Comparison of ENCODE assay signal across 9 mouse cellular contexts in the genomic region with DNA sequence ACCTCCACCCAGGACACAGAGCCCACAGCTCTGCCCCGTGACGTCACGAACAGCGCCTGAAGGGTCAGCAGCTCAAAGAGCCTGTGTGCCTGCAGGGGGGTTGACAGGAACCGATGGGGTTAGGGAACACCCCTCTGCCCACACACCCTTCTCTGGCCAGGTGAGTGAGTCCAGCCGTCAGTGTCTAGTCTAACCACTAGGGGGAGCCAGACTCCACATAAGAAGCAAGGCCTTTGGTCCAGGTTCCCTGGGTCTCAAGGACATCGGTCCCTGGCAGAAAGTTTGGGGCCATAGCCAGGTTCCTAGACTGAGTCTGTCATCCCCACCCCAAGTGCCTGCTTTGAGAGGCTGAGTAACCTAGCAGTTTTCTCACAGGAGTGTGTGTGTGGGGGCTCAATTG. TPM values are rescaled to one million over a fixed set of nuclear protein-coding genes. Genes with fewer than 3 reads are reported as not detected.
DNase-seq lines count a peak whose midpoint lies in the region; ATAC-seq and TF ChIP-seq lines count a peak whose summit lies in the region.
"Had no signal": no experiment of that assay in that cellular context is flagged by ENCODE, and none has a peak within 500 bp of the region (broad histone marks: within the 10 kb centered on the region; RNA-seq: fewer than 3 reads in every experiment).

No protein-coding gene starts in this region.

- H3K36me3 ChIP-seq in heart, embryonic 12.5 days, result no peaks in the 10 kb centered on the region
- H3K36me3 ChIP-seq in ES-Bruce4 (ENCODE audit: control insufficient read depth, insufficient read depth, low read length, poor library complexity, severe bottlenecking), result no peaks in the 10 kb centered on the region
- H3K36me3 ChIP-seq in limb, embryonic 14.5 days (ENCODE audit: control insufficient read depth, insufficient read depth, low read length), result no peaks in the 10 kb centered on the region
- H3K36me3 ChIP-seq: embryonic facial prominence, embryonic 15.5 days had no signal

- no peak overlapping the region for H3K4me2 ChIP-seq in heart, embryonic 12.5 days
- H3K4me2 ChIP-seq in limb, embryonic 14.5 days (replicated peaks; ENCODE audit: low read depth, low read length, severe bottlenecking), result no peak overlapping the region
- H3K4me2 ChIP-seq: embryonic facial prominence, embryonic 15.5 days had no signal

- 0% methylated on average over 6 of the region's 7 CpGs for WGBS in heart, embryonic 12.5 days
- 0% methylated on average over 7 of the region's 7 CpGs for WGBS in limb, embryonic 14.5 days

- H3K4me3 ChIP-seq in heart, embryonic 12.5 days, result no peak overlapping the region
- H3K4me3 ChIP-seq in ES-Bruce4 (ENCODE audit: low read depth, low read length), result no peak overlapping the region
- H3K4me3 ChIP-seq in limb, embryonic 14.5 days (replicated peaks; ENCODE audit: low read length), result no peak overlapping the region
- H3K4me3 ChIP-seq: embryonic facial prominence, embryonic 15.5 days had no signal

- H3K27me3 ChIP-seq in heart, embryonic 12.5 days (replicated peaks), result peaks cover 54% of the 10 kb centered on the region
- no peaks in the 10 kb centered on the region for H3K27me3 ChIP-seq in ES-Bruce4 (ENCODE audit: control insufficient read depth, insufficient read depth, low read length, poor library complexity, severe bottlenecking)
- H3K27me3 ChIP-seq in limb, embryonic 14.5 days (ENCODE audit: control insufficient read depth, insufficient read depth, low read length), result peaks cover 28% of the 10 kb centered on the region

- TF ChIP-seq EP300 in ES-Bruce4 (IDR thresholded peaks at IDR 0.05; ENCODE audit: insufficient read depth, low read depth, low read length), result no peak

- H3K4me1 ChIP-seq in heart, embryonic 12.5 days (replicated peaks), result peaks cover 29% of the 10 kb centered on the region
- peaks cover 4% of the 10 kb centered on the region for H3K4me1 ChIP-seq in ES-Bruce4 (ENCODE audit: control insufficient read depth, insufficient read depth, low read length)
- H3K4me1 ChIP-seq in limb, embryonic 14.5 days (ENCODE audit: control insufficient read depth, insufficient read depth, low read length), result peaks cover 5% of the 10 kb centered on the region; the same call in 1 of the 2 replicates

- DNase-seq in heart, adult 11 months, result no peak
- DNase-seq in cerebellum, adult 8-10 months, result peak; percentile 47
- DNase-seq in heart, postnatal 4 days, result peak; percentile 63
- DNase-seq in limb, embryonic 14.5 days (ENCODE audit: low spot score), result peak; percentile 74
- DNase-seq in retina, adult 2 months (ENCODE audit: low read depth, low spot score), result peak; percentile 52
- DNase-seq in ovary, postnatal 10 days (ENCODE audit: low spot score), result no peak

- H3K27ac ChIP-seq in heart, embryonic 12.5 days (ENCODE audit: poor library complexity, severe bottlenecking), result no peak overlapping the region
- H3K27ac ChIP-seq in ES-Bruce4 (ENCODE audit: insufficient read depth, low read length), result no peak overlapping the region
- H3K27ac ChIP-seq in limb, embryonic 14.5 days (replicated peaks; ENCODE audit: low read depth, low read length), result no peak overlapping the region
- H3K27ac ChIP-seq: embryonic facial prominence, embryonic 15.5 days had no signal

- peak; percentile 98 for TF ChIP-seq CTCF in ES-Bruce4 (IDR thresholded peaks at IDR 0.05; ENCODE audit: low read depth, low read length)

- H3K9ac ChIP-seq in heart, embryonic 12.5 days, result no peak overlapping the region
- H3K9ac ChIP-seq in ES-Bruce4 (ENCODE audit: low read depth, poor library complexity, severe bottlenecking), result no peak overlapping the region
- no peak overlapping the region for H3K9ac ChIP-seq in limb, embryonic 14.5 days (ENCODE audit: low read depth, low read length, severe bottlenecking)
- H3K9ac ChIP-seq: embryonic facial prominence, embryonic 15.5 days had no signal

- peak; percentile 8; the same call in 1 of the 2 replicates for ATAC-seq in heart, embryonic 12.5 days (ENCODE audit: insufficient number of reproducible peaks, low FRiP score)
- no peak for ATAC-seq in limb, embryonic 14.5 days (ENCODE audit: low FRiP score, low read depth)

- TF ChIP-seq POLR2A in ES-Bruce4 (IDR thresholded peaks at IDR 0.05; ENCODE audit: insufficient read depth, low read length), result no peak
- no peak for TF ChIP-seq POLR2A in limb, embryonic 14.5 days (IDR thresholded peaks at IDR 0.05; ENCODE audit: borderline replicate concordance, extremely low read depth, insufficient read depth, insufficient read length)

- no peaks in the 10 kb centered on the region for H3K9me3 ChIP-seq in heart, embryonic 12.5 days (replicated peaks)
- H3K9me3 ChIP-seq in ES-Bruce4 (replicated peaks; ENCODE audit: control insufficient read depth, insufficient read depth, low read length, poor library complexity, severe bottlenecking), result no peaks in the 10 kb centered on the region
- H3K9me3 ChIP-seq in limb, embryonic 14.5 days (ENCODE audit: control insufficient read depth, low read length), result no peaks in the 10 kb centered on the region
- H3K9me3 ChIP-seq: embryonic facial prominence, embryonic 15.5 days had no signal

RNA-seq across cellular contexts. Expression of a gene that starts 13.2 kb away (rescaled TPM):
- 0.06 and 0.15 TPM in 2 replicates for polyA plus RNA-seq in heart, embryonic 12.5 days (2016; fragmentation: Nextera tagmentation; extraction: Ambion mirVana)
- polyA plus RNA-seq in ES-Bruce4 (2011; ENCODE audit: insufficient read depth, insufficient read length, low read depth, missing spikeins), result not detected in 2 replicates
- not detected for total RNA-seq in heart, postnatal 4 days (2021)
- polyA plus RNA-seq in limb, embryonic 14.5 days (2012; rRNA removed), result 0.75 and 1.3 TPM in 2 replicates
- 0.36 and 0.61 TPM in 2 replicates for polyA plus RNA-seq in limb, embryonic 14.5 days (2014; fragmentation: Nextera tagmentation; extraction: Ambion mirVana)

RNA-seq across cellular contexts. Expression of a gene that starts 17.3 kb away (rescaled TPM):
- 0.93 and 1.1 TPM in 2 replicates for polyA plus RNA-seq in heart, embryonic 12.5 days (2016; fragmentation: Nextera tagmentation; extraction: Ambion mirVana)
- polyA plus RNA-seq in ES-Bruce4 (2011; ENCODE audit: insufficient read depth, insufficient read length, low read depth, missing spikeins), result 3.0 and 3.6 TPM in 2 replicates
- total RNA-seq in heart, postnatal 4 days (2021), result under 1 TPM; 0.43 to 0.62 TPM
- 1.2 and 1.8 TPM in 2 replicates for polyA plus RNA-seq in limb, embryonic 14.5 days (2012; rRNA removed)
- 1.5 and 1.6 TPM in 2 replicates for polyA plus RNA-seq in limb, embryonic 14.5 days (2014; fragmentation: Nextera tagmentation; extraction: Ambion mirVana)

RNA-seq across cellular contexts. Expression of a gene that starts 30.5 kb away (rescaled TPM):
- 0.78 and 1.2 TPM in 2 replicates for polyA plus RNA-seq in heart, embryonic 12.5 days (2016; fragmentation: Nextera tagmentation; extraction: Ambion mirVana)
- 1.0 and 1.5 TPM in 2 replicates for polyA plus RNA-seq in ES-Bruce4 (2011; ENCODE audit: insufficient read depth, insufficient read length, low read depth, missing spikeins)
- total RNA-seq in heart, postnatal 4 days (2021), result 1 to 10 TPM in 1 of 2 experiments, under 1 TPM in 1; 0.61 to 1.3 TPM
- 0.21 TPM in 1 of 2 replicates, not detected in the other for polyA plus RNA-seq in limb, embryonic 14.5 days (2012; rRNA removed)
- polyA plus RNA-seq in limb, embryonic 14.5 days (2014; fragmentation: Nextera tagmentation; extraction: Ambion mirVana), result 0.51 TPM in 1 of 2 replicates, not detected in the other
- polyA plus RNA-seq: embryonic facial prominence, embryonic 15.5 days had no signal

RNA-seq across cellular contexts. Expression of a gene that starts 35.3 kb away (rescaled TPM):
- polyA plus RNA-seq in heart, embryonic 12.5 days (2016; fragmentation: Nextera tagmentation; extraction: Ambion mirVana), result 186 and 208 TPM in 2 replicates
- polyA plus RNA-seq in ES-Bruce4 (2011; ENCODE audit: insufficient read depth, insufficient read length, low read depth, missing spikeins), result 0.40 TPM in 1 of 2 replicates, not detected in the other
- total RNA-seq in heart, postnatal 4 days (2021), result 100 to 1,000 TPM; 865 to 923 TPM
- polyA plus RNA-seq in limb, embryonic 14.5 days (2012; rRNA removed), result 3.0 and 3.2 TPM in 2 replicates
- 0.43 and 1.3 TPM in 2 replicates for polyA plus RNA-seq in limb, embryonic 14.5 days (2014; fragmentation: Nextera tagmentation; extraction: Ambion mirVana)

RNA-seq across cellular contexts. Expression of a gene that starts 50.6 kb away (rescaled TPM):
- not detected in 2 replicates for polyA plus RNA-seq in heart, embryonic 12.5 days (2016; fragmentation: Nextera tagmentation; extraction: Ambion mirVana)
- not detected in 2 replicates for polyA plus RNA-seq in ES-Bruce4 (2011; ENCODE audit: insufficient read depth, insufficient read length, low read depth, missing spikeins)
- not detected for total RNA-seq in heart, postnatal 4 days (2021)
- not detected in 2 replicates for polyA plus RNA-seq in limb, embryonic 14.5 days (2012; rRNA removed)
- not detected in 2 replicates for polyA plus RNA-seq in limb, embryonic 14.5 days (2014; fragmentation: Nextera tagmentation; extraction: Ambion mirVana)
- polyA plus RNA-seq: embryonic facial prominence, embryonic 15.5 days had no signal

Comparison
In these comparisons a context has a peak if more than half of its experiments do, and no peak if none do; other contexts are left out.
1. DNase-seq: peak in cerebellum, adult 8-10 months (single experiment), heart, postnatal 4 days (single experiment), limb, embryonic 14.5 days (single experiment) and retina, adult 2 months (single experiment); none in heart, adult 11 months (single experiment) and ovary, postnatal 10 days (single experiment).